Mouse (Mus musculus): ENCODE data around the gene Fam120a. TPM values are rescaled to one million over a fixed set of nuclear protein-coding genes. Genes with fewer than 3 reads are reported as not detected.

Gene Fam120a
- total and polyA plus RNA-seq, 3 experiments, result 66.2 to 119 (median 82.7) TPM

GRCm38 (mm10) chr13:48857246-48857932 is 110.4 kb downstream of the Fam120a start:
- no peak overlapping the region for H3K27ac ChIP-seq (ENCODE audit: control insufficient read depth, low read depth, low read length)
- peaks cover 0 to 11% of the 10 kb centered on the region in 2 experiments; a peak in 3 of 4 replicates for H3K36me3 ChIP-seq (ENCODE audit: control insufficient read depth in 1 of 2, insufficient read depth in 2 of 2, low read length in 2 of 2)
- no peak for DNase-seq (ENCODE audit: low read depth, low spot score)
- TF ChIP-seq MXI1 (IDR thresholded peaks at IDR 0.05; ENCODE audit: low read depth, low read length) (no peak), POLR2AphosphoS5 (IDR thresholded peaks at IDR 0.05; ENCODE audit: borderline replicate concordance, low read depth, low read length) (no peak)
- no peaks in the 10 kb centered on the region for H3K27me3 ChIP-seq (ENCODE audit: control insufficient read depth in 1 of 2, insufficient read depth in 2 of 2, low read length in 2 of 2)
- peaks cover 15% of the 10 kb centered on the region for H3K79me2 ChIP-seq (ENCODE audit: control insufficient read depth, insufficient read depth, low read length, poor library complexity)
- peaks cover 5 to 10% of the 10 kb centered on the region in 2 experiments; a peak in 2 of 4 replicates for H3K4me1 ChIP-seq (ENCODE audit: control insufficient read depth in 1 of 2, insufficient read depth in 2 of 2, low read length in 2 of 2)
- no peaks in the 10 kb centered on the region for H3K9me3 ChIP-seq (replicated peaks; ENCODE audit: insufficient read depth, low read length)
- no peak overlapping the region for H3K4me3 ChIP-seq (ENCODE audit: control insufficient read depth in 1 of 2, insufficient read depth in 1 of 2, low read depth in 2 of 2, low read length in 2 of 2)
- no peak overlapping the region for H3K9ac ChIP-seq (ENCODE audit: control insufficient read depth, low read depth, low read length, poor library complexity, severe bottlenecking)

GRCm38 (mm10) chr13:48853947-48854346 is 113.9 kb downstream of the Fam120a start:
- Histone ChIP-seq H3K79me2 (ENCODE audit: control insufficient read depth, insufficient read depth, low read length, poor library complexity) (peaks cover 15% of the 10 kb centered on the region; the same call in 1 of the 2 replicates), H3K4me1 (ENCODE audit: control insufficient read depth in 1 of 2, insufficient read depth in 2 of 2, low read length in 2 of 2) (peaks cover 5 to 10% of the 10 kb centered on the region in 2 experiments; a peak in 2 of 4 replicates), H3K27me3 (ENCODE audit: control insufficient read depth in 1 of 2, insufficient read depth in 2 of 2, low read length in 2 of 2) (no peaks in the 10 kb centered on the region), H3K36me3 (ENCODE audit: control insufficient read depth in 1 of 2, insufficient read depth in 2 of 2, low read length in 2 of 2) (peaks cover 0 to 10% of the 10 kb centered on the region in 2 experiments; a peak in 3 of 4 replicates), H3K27ac (ENCODE audit: control insufficient read depth, low read depth, low read length) (no peak overlapping the region), H3K9me3 (replicated peaks; ENCODE audit: insufficient read depth, low read length) (no peaks in the 10 kb centered on the region), H3K4me3 (ENCODE audit: control insufficient read depth in 1 of 2, insufficient read depth in 1 of 2, low read depth in 2 of 2, low read length in 2 of 2) (no peak overlapping the region), H3K9ac (ENCODE audit: control insufficient read depth, low read depth, low read length, poor library complexity, severe bottlenecking) (no peak overlapping the region)
- TF ChIP-seq E2F4 (IDR thresholded peaks at IDR 0.05; ENCODE audit: borderline replicate concordance, low read depth, low read length), result no peak
- no peak for TF ChIP-seq RCOR1 (IDR thresholded peaks at IDR 0.05; ENCODE audit: low read depth, low read length)
- no peak for TF ChIP-seq CTCF (IDR thresholded peaks at IDR 0.05 in 2 of 3, conservative IDR thresholded peaks at IDR 0.05 in 1 of 3; ENCODE audit: control insufficient read depth in 1 of 3, insufficient read depth in 1 of 3, low read depth in 2 of 3, low read length in 3 of 3, poor library complexity in 1 of 3, severe bottlenecking in 1 of 3)
- TF ChIP-seq RAD21 (IDR thresholded peaks at IDR 0.05; ENCODE audit: low read depth, low read length), result no peak
- no peak for TF ChIP-seq GABPA (IDR thresholded peaks at IDR 0.05; ENCODE audit: low read depth, low read length)
- no peak for TF ChIP-seq CHD2 (IDR thresholded peaks at IDR 0.05; ENCODE audit: low read length)
- no peak for TF ChIP-seq GATA1 (IDR thresholded peaks at IDR 0.05; ENCODE audit: low read depth, low read length)
- no peak for TF ChIP-seq POLR2A (IDR thresholded peaks at IDR 0.05; ENCODE audit: control insufficient read depth in 1 of 2, insufficient read depth in 1 of 2, low read depth in 1 of 2, low read length in 2 of 2, poor library complexity in 1 of 2)
- no peak for TF ChIP-seq MXI1 (IDR thresholded peaks at IDR 0.05; ENCODE audit: low read depth, low read length)
- TF ChIP-seq SMC3 (IDR thresholded peaks at IDR 0.05; ENCODE audit: low read depth, low read length), result no peak
- TF ChIP-seq USF1 (IDR thresholded peaks at IDR 0.05; ENCODE audit: low read depth, low read length), result no peak
- TF ChIP-seq EP300 (IDR thresholded peaks at IDR 0.05; ENCODE audit: low read depth in 1 of 2, low read length in 2 of 2), result no peak
- TF ChIP-seq BHLHE40 (IDR thresholded peaks at IDR 0.05; ENCODE audit: borderline replicate concordance, low read depth, low read length), result no peak
- no peak for TF ChIP-seq TBP (IDR thresholded peaks at IDR 0.05; ENCODE audit: low read depth, low read length)
- no peak for TF ChIP-seq MAFK (IDR thresholded peaks at IDR 0.05; ENCODE audit: borderline replicate concordance, low read depth, low read length)
- TF ChIP-seq ZC3H11A (IDR thresholded peaks at IDR 0.05; ENCODE audit: low read depth, low read length), result no peak
- no peak for TF ChIP-seq HCFC1 (IDR thresholded peaks at IDR 0.05; ENCODE audit: low read depth, low read length)
- TF ChIP-seq TCF12 (IDR thresholded peaks at IDR 0.05; ENCODE audit: low read depth, low read length), result no peak
- no peak for TF ChIP-seq POLR2AphosphoS2 (IDR thresholded peaks at IDR 0.05; ENCODE audit: low read length)
- TF ChIP-seq MAX (IDR thresholded peaks at IDR 0.05; ENCODE audit: low read length), result no peak
- no peak for DNase-seq (ENCODE audit: low read depth, low spot score)

All from MEL (cell line).